Mouse (Mus musculus): ENCODE measurements at regions not wholly inside any gene's neighbourhood (a gene's known extent, or its start where the extent isn't known, plus 50 kb on each side); places are given as distances from the start of the nearest gene placed in this dataset.

DNA sequence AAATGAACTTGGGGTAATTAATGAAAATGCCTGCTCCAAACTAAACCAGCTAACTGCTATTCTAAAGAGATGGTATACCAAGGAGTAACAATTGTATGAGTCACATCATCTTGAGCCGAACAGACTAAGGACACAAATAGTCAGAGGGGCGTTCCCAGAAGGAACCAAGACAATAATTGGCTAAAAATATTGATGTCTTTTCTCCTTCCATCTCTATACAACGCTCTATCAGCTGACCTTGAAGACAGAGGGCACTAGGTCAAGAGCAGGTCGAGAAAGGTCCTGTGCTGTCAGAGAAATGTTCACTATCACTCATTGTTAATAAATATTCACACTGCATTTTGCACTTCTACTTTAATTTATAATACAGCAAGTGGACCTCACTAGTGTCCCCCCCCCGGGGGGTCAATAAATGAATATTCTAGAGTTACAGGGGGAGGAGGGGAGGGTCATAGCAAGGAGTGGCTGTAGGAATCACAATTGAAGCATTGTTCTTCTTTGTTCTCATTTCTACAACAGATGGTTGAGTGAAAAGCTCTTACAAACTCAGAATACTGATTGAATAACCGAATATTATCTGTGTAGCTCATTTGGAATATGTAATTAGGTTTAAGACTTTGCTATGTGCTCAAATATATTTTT, 851.5 kb downstream of the D3Ertd751e start:
- no peak for DNase-seq

DNA sequence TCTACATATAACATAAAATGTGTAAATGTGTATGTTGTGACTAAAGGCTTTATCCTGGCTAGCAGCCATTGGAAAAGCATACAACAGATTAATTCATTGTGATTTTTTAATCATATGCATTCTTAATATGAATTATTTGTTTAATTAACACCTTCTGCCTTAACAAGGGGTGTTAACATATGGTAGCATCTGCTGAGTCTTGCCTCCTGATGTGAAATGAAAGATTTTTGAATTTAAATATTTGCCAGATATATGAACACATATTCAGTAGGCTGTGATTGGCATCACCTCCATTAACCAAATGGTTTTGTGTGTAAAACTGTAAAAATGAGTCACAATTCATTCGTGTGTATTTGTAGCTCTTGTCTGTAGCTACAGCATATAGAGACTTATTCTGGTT, 854.3 kb downstream of the D3Ertd751e start:
- DNase-seq, result no peak
